Mouse (Mus musculus) neutrophil, adult 83 days (primary cell): ENCODE measurements around the gene H2-M10.6. TPM values are rescaled to one million over a fixed set of nuclear protein-coding genes. Genes with fewer than 3 reads are reported as not detected.

Experiments used
- total RNA-seq, 2 experiments: library from RNA; stranded (reverse); gene quantifications; one replicate each; pipeline ENCODE4 v1.2.4; 2023

H2-M10.6 gene
- total RNA-seq: not detected

GRCm38 (mm10) chr17:36811871-36812270 lies at the start of gene H2-M10.6:
Gene H2-M10.6, plus strand, starts transcription at chr17:36812171.

GRCm38 (mm10) chr17:36772610-36773009 lies 39.4 kb upstream of the H2-M10.6 start, which contains the start of gene H2-M10.5:
Gene H2-M10.5, plus strand, starts transcription at chr17:36772910.

GRCm38 (mm10) chr17:36836874-36837647 lies 25.1 kb downstream of the H2-M10.6 start, which contains the start of gene Trim26:
Gene Trim26, plus strand, starts transcription at chr17:36837134.

Other genes starting within 250 kb of the H2-M10.6 start
- not detected for gene H2-M9, start 169.5 kb upstream of the H2-M10.6 start, total RNA-seq
- not detected for gene H2-M1, start 140.0 kb upstream of the H2-M10.6 start, total RNA-seq
- not detected for gene H2-M10.5, start 39.3 kb upstream of the H2-M10.6 start, total RNA-seq
- gene Trim26, start 25.0 kb downstream of the H2-M10.6 start, total RNA-seq: 10 to 100 TPM; 24.9 to 33.9 TPM
- not detected for gene Trim15, start 55.0 kb downstream of the H2-M10.6 start, total RNA-seq
- 10 to 100 TPM in 1 of 2 experiments, 1 to 10 TPM in 1; 6.7 to 11.4 TPM for gene Trim10, start 57.4 kb downstream of the H2-M10.6 start, total RNA-seq
- gene Trim40, start 78.0 kb downstream of the H2-M10.6 start, total RNA-seq: not detected
- gene Trim31, start 85.9 kb downstream of the H2-M10.6 start, total RNA-seq: not detected
- not detected for gene Rnf39, start 130.7 kb downstream of the H2-M10.6 start, total RNA-seq
- 10 to 100 TPM; 36.4 to 42.1 TPM for gene Ppp1r11, start 139.6 kb downstream of the H2-M10.6 start, total RNA-seq
- 10 to 100 TPM; 29.7 to 30.7 TPM for gene Znrd1, start 146.4 kb downstream of the H2-M10.6 start, total RNA-seq
- gene Znrd1as, start 146.4 kb downstream of the H2-M10.6 start, total RNA-seq: 1 to 10 TPM; 1.6 to 1.9 TPM
- not detected for gene 2410137M14Rik, start 169.1 kb downstream of the H2-M10.6 start, total RNA-seq
- gene H2-M5, start 177.4 kb downstream of the H2-M10.6 start, total RNA-seq: not detected
- under 1 TPM in 1 of 2 experiments, not detected in 1; 0.24 TPM for gene Zfp57, start 189.0 kb downstream of the H2-M10.6 start, total RNA-seq
- gene Mog, start 211.2 kb downstream of the H2-M10.6 start, total RNA-seq: not detected
- 10 to 100 TPM; 87.9 to 96.0 TPM for gene Gabbr1, start 233.8 kb downstream of the H2-M10.6 start, total RNA-seq